Comparison of ENCODE assay signal across 9 mouse cellular contexts in the genomic region with DNA sequence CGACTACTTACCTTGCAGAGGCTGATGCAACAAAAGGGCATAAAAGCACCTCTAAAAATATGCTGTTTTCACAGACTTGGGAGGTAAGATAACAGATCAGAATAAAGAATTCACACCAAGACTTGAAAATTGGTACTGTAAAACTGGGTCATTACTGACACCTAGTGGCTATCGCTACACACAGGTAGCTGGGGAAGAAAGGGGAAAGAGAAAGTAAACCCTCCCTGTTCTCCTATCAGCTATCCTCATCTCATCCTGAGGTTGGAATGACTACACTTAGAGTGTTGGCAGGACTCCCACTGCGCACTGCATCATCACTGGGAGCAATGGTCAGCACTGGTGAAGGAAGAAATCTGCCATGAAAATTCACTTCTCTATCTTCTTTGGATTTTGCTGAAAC. TPM values are rescaled to one million over a fixed set of nuclear protein-coding genes. Genes with fewer than 3 reads are reported as not detected.
DNase-seq lines count a peak whose midpoint lies in the region; ATAC-seq lines count a peak whose summit lies in the region.
"Had no signal": no experiment of that assay in that cellular context is flagged by ENCODE, and none has a peak within 500 bp of the region (broad histone marks: within the 10 kb centered on the region; RNA-seq: fewer than 3 reads in every experiment).

No protein-coding gene starts in this region.

- DNase-seq in gastrocnemius, adult 18-20 months (ENCODE audit: low spot score): peak; percentile 62
- DNase-seq in gastrocnemius, postnatal 4 days (ENCODE audit: low spot score in 2 of 2): no peak
- peak; percentile 92 for DNase-seq in 416B (ENCODE audit: low read depth)
- DNase-seq in adrenal gland, adult 8-10 months: peak; percentile 22
- DNase-seq in testis, postnatal 14 days (ENCODE audit: low spot score): no peak

- no peaks in the 10 kb centered on the region for H3K36me3 ChIP-seq in forebrain, embryonic 15.5 days
- no peaks in the 10 kb centered on the region for H3K36me3 ChIP-seq in kidney, embryonic 16.5 days (ENCODE audit: insufficient read depth, low read length)
- no peaks in the 10 kb centered on the region; the same call in 1 of the 2 replicates for H3K36me3 ChIP-seq in midbrain, embryonic 13.5 days
- H3K36me3 ChIP-seq: heart, embryonic 13.5 days had no signal

- peak; percentile 80 for ATAC-seq in forebrain, embryonic 15.5 days (replicated peaks)
- peak; percentile 51; the same call in 1 of the 2 replicates for ATAC-seq in kidney, embryonic 16.5 days (ENCODE audit: low FRiP score, low TSS enrichment)
- 0 out of 2 replicates have a peak, but pooled peaks have one; percentile 65 for ATAC-seq in midbrain, embryonic 13.5 days

- no peak overlapping the region for H3K27ac ChIP-seq in forebrain, embryonic 15.5 days (replicated peaks)
- no peak overlapping the region for H3K27ac ChIP-seq in kidney, embryonic 16.5 days (ENCODE audit: low read length)
- H3K27ac ChIP-seq in midbrain, embryonic 13.5 days: no peak overlapping the region
- H3K27ac ChIP-seq: heart, embryonic 13.5 days had no signal

- no peak overlapping the region for H3K9ac ChIP-seq in forebrain, embryonic 15.5 days (replicated peaks)
- no peak overlapping the region for H3K9ac ChIP-seq in kidney, embryonic 16.5 days (replicated peaks; ENCODE audit: low read length)
- no peak overlapping the region for H3K9ac ChIP-seq in midbrain, embryonic 13.5 days (replicated peaks)
- H3K9ac ChIP-seq: heart, embryonic 13.5 days had no signal

- H3K4me2 ChIP-seq in forebrain, embryonic 15.5 days (replicated peaks): no peak overlapping the region
- no peak overlapping the region for H3K4me2 ChIP-seq in kidney, embryonic 16.5 days (replicated peaks; ENCODE audit: low read depth, low read length)
- H3K4me2 ChIP-seq in midbrain, embryonic 13.5 days (replicated peaks): no peak overlapping the region
- H3K4me2 ChIP-seq: heart, embryonic 13.5 days had no signal

- H3K27me3 ChIP-seq in forebrain, embryonic 15.5 days: no peaks in the 10 kb centered on the region
- H3K27me3 ChIP-seq in kidney, embryonic 16.5 days (ENCODE audit: insufficient read depth, low read length): no peaks in the 10 kb centered on the region
- no peaks in the 10 kb centered on the region for H3K27me3 ChIP-seq in midbrain, embryonic 13.5 days
- H3K27me3 ChIP-seq: heart, embryonic 13.5 days had no signal

- 47% methylated on average over 3 of the region's 3 CpGs for WGBS in forebrain, embryonic 15.5 days
- 38% methylated on average over 3 of the region's 3 CpGs for WGBS in kidney, embryonic 16.5 days
- 40% methylated on average over 3 of the region's 3 CpGs for WGBS in midbrain, embryonic 13.5 days

- no peaks in the 10 kb centered on the region for H3K9me3 ChIP-seq in forebrain, embryonic 15.5 days
- H3K9me3 ChIP-seq in kidney, embryonic 16.5 days (ENCODE audit: low read length): no peaks in the 10 kb centered on the region
- no peaks in the 10 kb centered on the region for H3K9me3 ChIP-seq in midbrain, embryonic 13.5 days
- H3K9me3 ChIP-seq: heart, embryonic 13.5 days had no signal

- H3K4me1 ChIP-seq in forebrain, embryonic 15.5 days: no peaks in the 10 kb centered on the region
- no peaks in the 10 kb centered on the region for H3K4me1 ChIP-seq in kidney, embryonic 16.5 days (ENCODE audit: insufficient read depth, low read length)
- H3K4me1 ChIP-seq in midbrain, embryonic 13.5 days (replicated peaks): no peaks in the 10 kb centered on the region
- H3K4me1 ChIP-seq: heart, embryonic 13.5 days had no signal

- H3K4me3 ChIP-seq in forebrain, embryonic 15.5 days: no peak overlapping the region
- no peak overlapping the region for H3K4me3 ChIP-seq in kidney, embryonic 16.5 days (ENCODE audit: low read length)
- no peak overlapping the region for H3K4me3 ChIP-seq in midbrain, embryonic 13.5 days (replicated peaks)
- H3K4me3 ChIP-seq: heart, embryonic 13.5 days had no signal

RNA-seq across cellular contexts. Expression of gene Crybg3, which starts 16.4 kb away (rescaled TPM):
- total RNA-seq in gastrocnemius, adult 18-20 months (2021): 10 to 100 TPM; 28.8 to 36.0 TPM
- 10 to 100 TPM; 35.7 to 36.8 TPM for total RNA-seq in gastrocnemius, postnatal 4 days (2021)
- total RNA-seq in adrenal gland, adult 8-10 months (2022): 10 to 100 TPM; 13.9 to 23.2 (median 19.0) TPM
- 2.2 and 2.3 TPM in 2 replicates for polyA plus RNA-seq in forebrain, embryonic 15.5 days (2015; fragmentation: Nextera tagmentation; extraction: Ambion mirVana)
- polyA plus RNA-seq in kidney, embryonic 16.5 days (2015; fragmentation: Nextera tagmentation; extraction: Ambion mirVana): 7.6 and 8.7 TPM in 2 replicates
- polyA plus RNA-seq in midbrain, embryonic 13.5 days (2015; fragmentation: Nextera tagmentation; extraction: Ambion mirVana): 2.1 and 2.6 TPM in 2 replicates

RNA-seq across cellular contexts. Expression of gene Arl6, which starts 22.0 kb away (rescaled TPM):
- total RNA-seq in gastrocnemius, adult 18-20 months (2021): 1 to 10 TPM; 2.2 to 2.7 TPM
- 1 to 10 TPM; 6.3 to 7.0 TPM for total RNA-seq in gastrocnemius, postnatal 4 days (2021)
- total RNA-seq in adrenal gland, adult 8-10 months (2022): 10 to 100 TPM in 3 of 4 experiments, 1 to 10 TPM in 1; 9.2 to 14.2 (median 11.5) TPM
- 45.9 and 50.8 TPM in 2 replicates for polyA plus RNA-seq in forebrain, embryonic 15.5 days (2015; fragmentation: Nextera tagmentation; extraction: Ambion mirVana)
- polyA plus RNA-seq in kidney, embryonic 16.5 days (2015; fragmentation: Nextera tagmentation; extraction: Ambion mirVana): 34.8 and 38.7 TPM in 2 replicates
- polyA plus RNA-seq in midbrain, embryonic 13.5 days (2015; fragmentation: Nextera tagmentation; extraction: Ambion mirVana): 49.7 and 54.8 TPM in 2 replicates

Comparison
In these comparisons a context has a peak if more than half of its experiments do, and no peak if none do; other contexts are left out.
1. DNase-seq: peak in gastrocnemius, adult 18-20 months (single experiment), 416B (single experiment) and adrenal gland, adult 8-10 months (single experiment); none in gastrocnemius, postnatal 4 days (0 of 2) and testis, postnatal 14 days (single experiment).
2. Peak in every context shown above with its lines, with median percentiles within 50 percentile points of each other: ATAC-seq.